Mouse (Mus musculus) testis, adult 2 months (tissue): ENCODE results near the gene Lgr4. TPM values are rescaled to one million over a fixed set of nuclear protein-coding genes. Genes with fewer than 3 reads are reported as not detected.

Experiments
- H3K27ac ChIP-seq: fragments of 200-500 bp; 2 replicates; pipeline ENCODE4 v1.5.1; 2012; ENCODE audit warnings: low read depth, low read length; ENCODE audit not compliant: control insufficient read depth, insufficient read depth
- H3K27me3 ChIP-seq: fragments of 200-500 bp; 2 replicates; pipeline ENCODE4 v1.6.1; 2012; ENCODE audit warnings: mild to moderate bottlenecking, low read length, moderate library complexity; ENCODE audit not compliant: control insufficient read depth, insufficient read depth
- H3K36me3 ChIP-seq: fragments of 200-500 bp; 2 replicates; pipeline ENCODE4 v1.6.1; 2012; ENCODE audit warnings: mild to moderate bottlenecking, low read length; ENCODE audit not compliant: control insufficient read depth, insufficient read depth
- H3K4me1 ChIP-seq: fragments of 200-500 bp; 2 replicates; pipeline ENCODE4 v1.6.1; 2012; ENCODE audit warnings: low read length; ENCODE audit not compliant: control insufficient read depth, insufficient read depth
- H3K4me3 ChIP-seq: fragments of 200-500 bp; 2 replicates; pipeline ENCODE4 v1.5.1; 2012; ENCODE audit warnings: low read depth, mild to moderate bottlenecking, low read length, moderate library complexity, mixed read lengths; ENCODE audit not compliant: control insufficient read depth
- CTCF ChIP-seq: fragments of 200-500 bp; IDR thresholded peaks from 2 replicates; pipeline ENCODE4 v1.5.1; 2012; ENCODE audit warnings: low read depth, mild to moderate bottlenecking, inconsistent platforms, low read length, moderate library complexity; ENCODE audit not compliant: control insufficient read depth, insufficient read depth, insufficient replicate concordance
- POLR2A ChIP-seq: fragments of 200-500 bp; IDR thresholded peaks from 2 replicates; pipeline ENCODE4 v1.6.1; 2012; ENCODE audit warnings: low read depth, mild to moderate bottlenecking, inconsistent platforms, low read length, moderate library complexity; ENCODE audit not compliant: control insufficient read depth
- polyA plus RNA-seq: library from polyadenylated mRNA; depleted of rRNA; stranded (reverse); fragments of >200 nt; gene quantifications from 2 replicates; pipeline ENCODE4 v1.2.3, GENCODE M21; 2012

Lgr4 gene
- polyA plus RNA-seq, 1 experiment: 4.3 TPM

DNA sequence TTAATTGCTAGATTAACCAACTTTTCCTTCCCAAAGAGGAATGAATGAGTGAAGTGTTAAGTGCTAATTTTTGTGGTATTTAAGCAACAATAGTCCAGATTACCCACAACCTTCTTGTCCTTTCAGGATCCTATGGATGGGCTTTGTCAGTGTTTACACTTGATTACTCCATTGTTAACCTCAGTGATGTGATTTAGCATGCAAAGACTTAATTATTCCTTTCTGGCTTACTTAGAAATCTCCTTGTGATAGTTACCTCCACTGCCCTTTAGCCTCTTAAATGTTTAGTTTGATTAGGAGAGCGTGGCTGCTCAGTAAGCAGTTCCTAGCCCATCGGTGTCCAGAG lies 18.9 kb downstream of the Lgr4 start:
- Histone ChIP-seq H3K4me3 (no peak overlapping the region), H3K4me1 (no peaks in the 10 kb centered on the region), H3K27me3 (no peaks in the 10 kb centered on the region), H3K27ac (no peak overlapping the region), H3K36me3 (no peaks in the 10 kb centered on the region)
- TF ChIP-seq CTCF: no peak

DNA sequence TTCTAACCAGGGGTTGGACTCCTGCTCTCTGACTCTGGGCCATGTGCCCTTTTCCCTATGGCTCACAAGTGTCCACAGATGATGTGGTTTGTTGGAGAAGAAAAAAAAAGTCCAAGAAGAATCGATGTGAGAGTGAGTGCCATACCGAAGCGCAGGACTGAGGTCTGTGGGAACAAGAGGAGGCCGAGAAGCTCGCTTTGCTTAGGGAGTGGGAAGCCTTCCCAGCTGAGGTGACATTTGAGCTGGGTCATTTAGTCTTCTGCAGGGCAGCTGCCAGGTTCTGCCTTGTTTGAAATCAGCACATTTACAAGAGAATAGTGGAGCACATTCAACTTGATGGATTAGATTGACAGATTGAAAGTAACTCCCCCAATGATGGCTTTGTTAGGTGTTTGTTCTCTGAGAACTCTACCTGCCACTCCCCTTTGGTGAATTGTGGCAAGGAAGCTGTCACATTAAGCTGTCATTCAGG lies 24.6 kb downstream of the Lgr4 start:
- H3K27ac ChIP-seq: no peak overlapping the region
- no peaks in the 10 kb centered on the region for H3K27me3 ChIP-seq

DNA sequence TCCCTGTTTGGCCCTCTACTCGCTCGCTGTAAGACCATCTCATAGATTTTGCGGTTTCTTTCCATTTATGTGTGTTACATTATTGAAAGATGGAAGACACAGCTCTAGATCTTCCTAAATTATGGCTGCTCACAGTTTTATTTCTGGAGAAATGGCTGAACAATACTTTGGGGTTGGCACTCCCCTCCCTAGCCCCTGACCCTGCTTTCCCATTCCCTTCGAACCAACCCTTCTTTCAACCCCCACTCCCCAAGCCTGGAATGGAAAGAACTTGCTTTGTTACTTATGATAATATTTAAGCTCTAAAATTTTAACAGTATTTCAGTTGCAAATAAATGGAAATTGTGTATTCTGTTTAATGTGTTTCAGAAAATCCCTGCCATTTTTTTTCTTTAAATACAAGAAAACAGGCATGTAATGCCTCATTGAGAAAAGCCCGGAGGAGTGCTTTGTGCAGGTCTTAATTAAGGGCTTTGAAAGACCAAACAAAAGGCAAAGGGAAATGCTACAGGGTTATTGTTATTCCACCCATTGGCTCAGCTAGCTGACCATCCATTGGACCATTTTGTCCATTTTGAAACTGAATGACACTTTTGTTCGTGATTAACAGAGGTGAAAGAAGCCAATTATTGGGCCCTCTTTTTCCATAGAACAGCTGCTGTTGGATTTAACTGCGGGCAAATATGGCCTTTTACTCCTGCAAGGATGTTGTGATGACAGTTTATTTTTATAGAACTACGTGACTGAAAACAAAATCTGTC lies 25.5 kb downstream of the Lgr4 start:
- TF ChIP-seq POLR2A: no peak
- TF ChIP-seq CTCF: no peak
- no peak overlapping the region for H3K27ac ChIP-seq
- no peaks in the 10 kb centered on the region for H3K27me3 ChIP-seq
- no peaks in the 10 kb centered on the region for H3K4me1 ChIP-seq
- H3K36me3 ChIP-seq: no peaks in the 10 kb centered on the region
- H3K4me3 ChIP-seq: no peak overlapping the region

More for the DNA sequence above, 24.6 kb downstream of the Lgr4 start:
- H3K36me3 ChIP-seq: no peaks in the 10 kb centered on the region
- H3K4me3 ChIP-seq: no peak overlapping the region
- no peaks in the 10 kb centered on the region for H3K4me1 ChIP-seq
- TF ChIP-seq POLR2A: no peak
- TF ChIP-seq CTCF: no peak

DNA sequence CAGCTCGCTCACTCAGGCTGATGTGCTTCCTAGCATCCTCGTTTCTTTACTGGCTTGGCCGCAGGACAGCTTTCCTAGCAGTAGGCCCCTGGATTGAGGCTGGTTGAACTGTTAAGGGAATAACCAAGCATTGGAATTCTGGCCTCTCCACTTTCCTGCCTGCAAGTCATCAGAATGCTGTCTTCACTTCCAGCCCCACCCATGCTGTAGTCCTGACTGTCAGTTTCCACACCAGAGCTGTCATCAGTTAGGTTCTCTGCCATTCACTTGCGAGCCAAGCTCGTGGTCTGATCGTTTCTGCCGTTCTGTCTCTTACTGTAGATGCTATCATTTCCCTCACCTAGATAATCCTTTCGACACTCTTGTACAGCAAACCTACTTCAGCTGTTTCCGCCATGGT lies 27.5 kb downstream of the Lgr4 start:
- H3K27ac ChIP-seq: no peak overlapping the region

DNA sequence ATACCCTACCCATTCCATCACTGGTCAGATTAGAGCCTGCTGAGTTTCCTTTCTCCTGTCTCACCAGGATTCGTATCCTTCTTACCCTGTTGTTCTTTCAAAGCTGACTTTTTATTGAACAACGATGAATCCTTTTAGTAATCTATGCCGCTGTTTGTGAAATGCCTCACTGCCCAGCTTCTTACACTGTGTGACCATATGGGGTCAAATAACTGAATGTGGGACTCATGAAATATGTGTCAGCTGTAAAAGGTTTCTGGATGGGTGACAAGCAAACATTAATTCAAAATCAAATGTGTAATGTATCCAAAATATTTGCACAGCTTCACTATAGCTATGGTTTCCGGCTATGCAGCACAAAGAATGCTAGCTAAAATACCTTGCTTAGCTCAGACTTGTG lies 28.1 kb downstream of the Lgr4 start:
- Histone ChIP-seq H3K4me1 (no peaks in the 10 kb centered on the region), H3K27ac (no peak overlapping the region), H3K36me3 (no peaks in the 10 kb centered on the region), H3K4me3 (no peak overlapping the region), H3K27me3 (no peaks in the 10 kb centered on the region)
- TF ChIP-seq POLR2A (no peak), CTCF (no peak)

More for the DNA sequence above, 27.5 kb downstream of the Lgr4 start:
- Histone ChIP-seq H3K27me3 (no peaks in the 10 kb centered on the region), H3K4me3 (no peak overlapping the region), H3K36me3 (no peaks in the 10 kb centered on the region), H3K4me1 (no peaks in the 10 kb centered on the region)
- TF ChIP-seq POLR2A (no peak), CTCF (no peak)

DNA sequence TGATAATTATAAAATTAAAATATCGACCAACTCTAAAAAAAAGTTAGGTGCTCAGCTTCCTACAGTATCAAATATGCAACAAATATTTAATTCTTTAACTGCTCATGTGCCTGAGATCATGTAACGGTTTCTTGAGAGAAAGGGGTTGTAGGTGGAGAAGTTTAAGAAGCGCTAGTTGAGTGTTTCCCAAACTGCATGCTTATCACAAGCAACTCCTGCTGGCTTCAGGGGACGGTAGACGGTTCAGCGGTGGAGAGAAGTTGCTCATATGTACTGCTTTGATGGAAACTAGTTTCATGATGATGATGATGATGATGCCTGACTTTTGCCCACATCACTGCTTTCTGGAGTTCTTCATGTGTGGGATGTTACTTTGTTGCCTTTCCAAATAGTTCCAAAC lies 29.0 kb downstream of the Lgr4 start:
- no peaks in the 10 kb centered on the region for H3K4me1 ChIP-seq
- H3K4me3 ChIP-seq: no peak overlapping the region
- H3K27ac ChIP-seq: no peak overlapping the region
- no peaks in the 10 kb centered on the region for H3K36me3 ChIP-seq
- TF ChIP-seq CTCF: no peak
- no peak for TF ChIP-seq POLR2A
- H3K27me3 ChIP-seq: no peaks in the 10 kb centered on the region

DNA sequence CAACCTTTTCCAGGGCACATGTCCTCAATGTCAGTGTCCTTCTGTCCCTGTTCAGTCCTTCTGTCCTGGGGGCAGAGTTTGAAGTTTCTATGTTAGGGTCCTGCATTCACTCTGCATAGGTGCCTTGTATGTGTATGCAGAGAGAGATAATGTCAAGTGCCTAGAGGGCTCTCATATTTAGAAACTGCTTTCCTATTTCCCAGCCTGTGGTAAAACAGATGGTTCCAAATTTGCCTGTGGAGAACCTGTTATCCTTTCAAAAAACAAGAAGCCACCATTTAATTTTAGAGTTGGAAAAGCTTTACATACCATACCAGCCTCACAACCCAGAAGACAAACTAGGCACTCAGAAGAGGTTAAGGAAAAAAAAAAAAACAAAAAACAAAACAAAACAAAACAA lies 32.1 kb downstream of the Lgr4 start:
- no peak overlapping the region for H3K4me3 ChIP-seq
- H3K36me3 ChIP-seq: no peaks in the 10 kb centered on the region
- H3K27me3 ChIP-seq: no peaks in the 10 kb centered on the region
- H3K4me1 ChIP-seq: no peaks in the 10 kb centered on the region
- TF ChIP-seq CTCF (no peak), POLR2A (no peak)
- no peak overlapping the region for H3K27ac ChIP-seq

DNA sequence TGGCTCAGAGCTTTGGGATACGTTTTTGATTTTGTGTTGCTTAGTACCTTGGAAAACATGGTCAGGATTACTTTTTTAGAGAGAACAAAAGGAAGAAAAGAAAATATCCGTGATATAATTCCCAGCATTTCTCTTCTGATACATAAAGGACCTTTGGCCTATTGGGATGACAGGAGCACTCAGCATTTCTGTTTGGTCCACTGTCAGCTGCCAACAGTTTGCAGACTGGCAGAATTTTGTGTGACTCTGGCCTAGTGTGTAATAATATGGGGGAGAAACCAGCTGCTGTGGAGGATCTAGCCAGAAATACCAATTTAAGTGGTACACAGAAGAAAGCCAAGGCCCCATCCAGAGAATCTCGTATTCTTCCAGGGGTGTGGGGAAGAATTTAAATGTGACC lies 32.9 kb downstream of the Lgr4 start:
- Histone ChIP-seq H3K4me3 (no peak overlapping the region), H3K4me1 (no peaks in the 10 kb centered on the region), H3K27me3 (no peaks in the 10 kb centered on the region), H3K27ac (no peak overlapping the region), H3K36me3 (no peaks in the 10 kb centered on the region)
- TF ChIP-seq POLR2A (no peak), CTCF (no peak)
